Mouse (Mus musculus) right cerebral cortex, postnatal 36 days (tissue): ENCODE measurements at regions not wholly inside any gene's neighbourhood (a gene's known extent, or its start where the extent isn't known, plus 50 kb on each side); places are given as distances from the start of the nearest gene placed in this dataset.

ENCODE experiments used
- DNase-seq, 2 experiments: peaks; one replicate each; pipeline ENCODE4 v3.0.0; 2022; ENCODE audit warnings: low spot score in 2 of 2, mixed read lengths in 1 of 2

DNA sequence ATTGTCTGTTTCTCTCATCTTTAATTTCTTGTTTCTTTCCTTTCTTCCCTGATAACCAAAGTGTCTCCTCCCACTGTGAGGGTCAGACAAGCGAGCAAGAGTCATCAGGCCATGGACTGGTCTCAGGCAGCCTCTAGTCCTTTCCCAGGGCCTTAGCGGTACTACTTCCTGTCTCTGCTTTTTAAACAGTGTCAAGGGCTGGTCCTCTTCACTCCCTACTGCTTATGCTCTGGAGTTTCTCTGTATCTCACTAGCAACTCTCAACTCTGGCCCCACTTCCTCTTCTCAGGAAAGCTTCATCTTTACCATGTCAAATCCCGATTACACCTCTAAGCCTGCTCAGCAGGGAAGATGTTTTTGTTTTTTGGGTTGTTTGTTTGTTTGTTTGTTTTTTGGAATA, 124.1 kb downstream of the Pten start:
- no peak for DNase-seq

DNA sequence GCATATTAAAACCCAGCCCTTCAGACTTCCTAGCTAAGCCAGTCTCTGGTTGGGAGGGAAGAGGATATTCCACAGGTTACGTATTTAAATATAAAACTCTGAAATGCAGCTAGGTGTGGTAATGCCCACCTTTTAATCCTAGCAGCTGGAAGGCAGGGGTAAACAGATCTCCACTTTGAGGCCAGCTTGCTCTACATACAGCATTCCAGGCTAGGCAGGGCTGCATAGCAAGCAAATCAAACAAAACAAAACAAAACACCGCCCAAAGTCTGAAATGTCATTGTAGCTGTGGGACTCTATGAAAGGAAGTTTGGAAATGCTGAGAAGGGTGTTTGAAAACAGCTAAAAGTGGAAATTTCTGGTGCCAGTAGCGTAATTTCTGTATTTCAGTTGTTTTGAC, 127.0 kb downstream of the Pten start:
- no peak for DNase-seq

DNA sequence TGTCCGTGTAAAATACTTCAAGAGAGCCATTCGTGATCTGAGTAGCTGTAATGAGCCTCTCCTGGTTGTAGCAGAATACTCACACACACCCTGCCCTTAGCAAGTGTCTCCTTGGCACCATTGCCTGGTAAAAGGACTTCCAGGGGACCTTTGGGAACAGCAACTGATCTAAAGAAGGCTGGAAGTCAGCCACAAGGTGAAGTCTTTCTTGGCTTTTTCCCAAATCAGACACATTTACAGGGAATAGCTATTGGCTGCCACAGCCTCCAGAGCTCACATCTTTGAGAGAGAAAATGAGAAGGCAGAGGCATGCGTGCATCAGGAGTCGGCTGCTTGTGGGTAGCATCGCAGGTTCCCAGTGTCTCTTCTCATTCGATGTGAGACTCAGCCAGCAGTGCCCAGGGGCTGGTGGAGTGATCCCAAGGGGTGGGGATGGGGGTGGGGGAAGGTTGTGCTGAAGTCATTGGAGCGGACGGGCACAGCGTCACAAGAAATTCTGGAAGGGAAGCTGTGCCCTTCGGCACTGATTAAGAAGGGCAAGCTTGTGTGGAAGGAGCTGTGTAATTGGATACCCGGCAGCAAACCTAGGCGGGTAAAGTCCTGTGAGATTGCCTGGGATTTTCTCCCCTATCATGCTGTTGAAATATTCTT, 128.3 kb downstream of the Pten start:
- no peak for DNase-seq

- no peak for DNase-seq
Measured at GRCm38 (mm10) chr19:32887190-32887589, 129.9 kb downstream of the Pten start.

DNA sequence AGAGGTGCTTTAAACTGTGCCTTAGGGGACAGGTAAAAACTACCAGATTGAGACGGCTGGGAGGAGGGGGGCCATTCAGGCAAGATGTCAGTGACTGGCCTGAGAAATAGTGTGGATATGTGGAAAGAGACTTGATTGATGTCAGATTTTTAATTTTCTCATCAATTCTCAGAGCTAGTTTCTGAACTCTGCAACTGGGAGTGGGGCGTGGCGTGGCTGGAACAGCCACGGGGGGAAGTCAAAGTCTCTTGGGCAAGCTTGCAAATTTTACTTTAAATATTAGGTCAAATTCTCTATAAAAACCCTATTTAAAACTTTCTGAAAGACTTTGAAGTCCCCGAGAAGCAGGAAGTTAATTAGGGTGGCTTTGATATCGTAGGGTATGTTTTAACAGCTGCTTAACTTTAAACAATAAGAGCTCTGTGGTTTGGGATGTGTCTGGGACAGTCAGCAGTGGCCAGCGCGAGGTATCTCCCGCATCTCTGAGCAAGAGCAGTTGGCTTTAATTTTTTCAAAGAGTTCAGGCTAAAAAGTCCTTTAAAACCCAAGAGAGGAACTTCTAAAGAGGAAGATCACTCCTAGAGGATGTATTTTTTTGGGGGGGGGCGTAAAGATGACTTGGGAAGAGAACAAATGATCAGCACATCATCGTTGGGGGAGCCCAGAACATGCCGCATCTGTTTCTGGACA, 131.5 kb downstream of the Pten start:
- no peak for DNase-seq

GRCm38 (mm10) chr19:32890801-32891200, 133.5 kb downstream of the Pten start:
- DNase-seq, result no peak

DNA sequence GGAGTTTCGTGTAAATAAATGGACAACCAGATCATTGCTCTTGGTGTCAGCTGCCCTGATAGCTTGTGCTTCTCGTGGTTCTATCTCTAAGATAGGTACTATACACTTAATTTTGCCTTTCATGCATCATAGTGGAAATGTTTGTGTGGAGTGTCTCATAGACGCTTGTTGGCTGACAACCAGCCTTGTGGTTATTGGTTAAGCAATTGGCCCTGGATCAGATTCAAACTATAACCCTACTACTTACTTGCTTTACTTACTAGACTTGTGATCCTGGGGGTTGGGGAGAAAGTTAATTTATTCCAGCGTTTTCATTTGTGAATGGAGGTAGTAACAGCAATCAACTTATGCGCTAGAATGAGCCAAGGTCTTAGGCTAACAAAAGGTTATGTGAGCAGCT, 135.2 kb downstream of the Pten start:
- DNase-seq, result no peak

DNA sequence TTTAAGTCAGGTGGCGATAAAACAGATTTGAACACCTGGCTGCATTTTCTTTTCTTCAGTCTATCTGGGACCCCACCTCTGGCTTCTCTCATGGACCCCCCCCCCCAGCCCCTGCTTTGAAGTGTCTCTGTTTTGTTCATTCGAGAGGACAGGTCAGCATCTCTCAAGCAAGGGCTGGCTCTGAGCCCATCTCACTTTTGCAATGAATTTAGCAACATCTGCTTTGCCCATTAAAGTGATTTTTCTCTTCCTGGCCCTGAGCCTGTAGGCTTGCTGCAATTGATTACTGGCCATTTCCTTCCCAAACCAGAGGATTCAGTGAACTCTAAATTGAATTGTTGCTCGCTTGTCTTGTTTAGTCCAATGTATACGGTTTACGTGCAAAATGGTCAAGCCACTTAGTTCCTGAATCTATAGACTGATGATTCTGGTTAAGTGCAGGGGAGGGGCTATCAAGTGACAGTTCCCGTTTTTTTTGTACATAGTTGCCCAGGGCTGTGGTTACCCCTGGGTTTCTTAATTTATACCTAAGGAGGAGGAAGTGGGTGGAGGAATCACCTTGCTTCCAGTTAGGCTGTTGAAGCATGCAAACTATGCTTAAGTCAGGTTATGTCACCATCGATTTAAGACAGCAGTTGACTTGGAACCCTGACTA, 146.3 kb downstream of the Pten start:
- DNase-seq, result no peak

- DNase-seq, result no peak
Measured at GRCm38 (mm10) chr19:32904517-32904916, 147.2 kb downstream of the Pten start.

- DNase-seq, result no peak
Measured at GRCm38 (mm10) chr19:32905901-32906431, 148.7 kb downstream of the Pten start.

GRCm38 (mm10) chr19:32906820-32907219, 149.5 kb downstream of the Pten start:
- peak in 1 of 2 experiments; percentile 6 for DNase-seq

DNA sequence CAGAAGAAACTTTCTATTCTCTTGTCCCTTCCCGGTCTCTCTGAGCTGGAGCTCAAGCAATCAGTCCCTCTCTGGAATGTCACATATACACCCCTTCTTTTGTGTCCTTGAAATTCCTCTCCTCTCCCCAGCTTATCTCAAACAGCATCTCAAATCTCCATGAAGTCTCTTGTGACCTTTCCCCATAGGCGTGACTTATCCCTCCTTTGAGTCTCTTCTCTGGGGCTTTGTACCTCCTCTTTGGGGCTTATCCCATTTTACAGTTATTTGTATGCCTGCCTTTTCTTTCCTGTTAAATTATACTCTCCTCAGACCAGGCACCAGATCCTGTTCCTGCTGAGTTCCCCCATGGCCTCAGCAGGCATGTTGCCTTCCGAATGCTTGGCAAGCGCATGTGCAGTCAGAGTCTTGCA, 152.8 kb downstream of the Pten start:
- no peak for DNase-seq

GRCm38 (mm10) chr19:32912323-32912722, 155.0 kb downstream of the Pten start:
- no peak for DNase-seq

DNA sequence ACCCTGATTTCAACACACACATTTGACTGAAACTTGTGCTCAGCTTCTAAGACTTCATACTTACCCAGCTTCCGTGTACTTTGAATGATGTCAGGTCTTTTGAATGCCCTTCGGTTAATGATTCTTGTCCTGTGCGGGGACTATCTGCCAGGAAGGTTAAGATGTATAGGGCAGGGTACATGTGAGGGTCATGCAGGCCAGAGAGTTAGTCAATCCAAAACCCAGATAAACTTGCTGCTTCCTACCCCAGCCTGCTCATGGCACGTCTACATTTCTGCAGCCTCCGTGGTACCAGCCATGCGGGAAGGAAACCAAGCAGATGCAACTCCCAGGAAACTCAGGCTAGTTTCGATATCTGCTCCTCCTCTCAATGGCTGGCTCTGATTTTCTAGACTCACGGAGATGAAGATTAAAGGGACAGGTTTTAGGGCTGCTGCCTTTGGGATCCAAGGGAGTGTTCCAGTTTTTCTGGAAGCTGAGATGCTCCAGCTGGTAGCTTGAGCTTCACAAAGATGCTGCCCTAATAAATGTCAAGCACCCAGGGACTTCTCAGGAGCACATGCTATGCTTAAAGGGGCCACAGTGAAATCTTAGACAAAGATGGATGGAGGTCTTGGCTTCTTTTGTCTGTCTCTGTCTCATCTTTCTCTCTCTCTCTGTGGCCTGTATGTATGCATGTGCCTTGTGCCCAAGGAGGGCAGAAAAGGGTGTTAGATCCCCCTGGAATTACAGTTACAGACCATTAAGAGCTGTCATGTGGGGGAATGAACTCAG, 159.4 kb downstream of the Pten start:
- no peak for DNase-seq

DNA sequence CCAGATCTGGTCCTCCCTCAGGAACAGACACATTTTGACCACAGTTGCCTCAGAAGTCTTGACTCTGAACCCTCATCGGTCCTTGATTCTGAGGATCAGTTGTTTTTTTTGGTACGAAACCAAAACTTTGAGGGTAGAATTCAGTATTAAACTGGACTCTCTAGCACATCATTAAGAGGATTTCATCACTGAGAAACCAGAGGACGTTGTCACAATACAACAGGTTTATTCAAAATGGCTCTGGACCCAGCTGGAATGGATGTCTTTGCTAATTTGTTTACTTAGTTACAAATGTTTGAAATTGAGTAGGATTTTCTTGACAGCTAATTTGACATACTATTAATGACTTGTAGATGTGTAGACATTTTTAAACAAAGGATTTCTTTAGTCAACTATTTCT, 163.7 kb downstream of the Pten start:
- no peak for DNase-seq

- DNase-seq, result no peak
Measured at GRCm38 (mm10) chr19:32923911-32924310, 166.6 kb downstream of the Pten start.

DNA sequence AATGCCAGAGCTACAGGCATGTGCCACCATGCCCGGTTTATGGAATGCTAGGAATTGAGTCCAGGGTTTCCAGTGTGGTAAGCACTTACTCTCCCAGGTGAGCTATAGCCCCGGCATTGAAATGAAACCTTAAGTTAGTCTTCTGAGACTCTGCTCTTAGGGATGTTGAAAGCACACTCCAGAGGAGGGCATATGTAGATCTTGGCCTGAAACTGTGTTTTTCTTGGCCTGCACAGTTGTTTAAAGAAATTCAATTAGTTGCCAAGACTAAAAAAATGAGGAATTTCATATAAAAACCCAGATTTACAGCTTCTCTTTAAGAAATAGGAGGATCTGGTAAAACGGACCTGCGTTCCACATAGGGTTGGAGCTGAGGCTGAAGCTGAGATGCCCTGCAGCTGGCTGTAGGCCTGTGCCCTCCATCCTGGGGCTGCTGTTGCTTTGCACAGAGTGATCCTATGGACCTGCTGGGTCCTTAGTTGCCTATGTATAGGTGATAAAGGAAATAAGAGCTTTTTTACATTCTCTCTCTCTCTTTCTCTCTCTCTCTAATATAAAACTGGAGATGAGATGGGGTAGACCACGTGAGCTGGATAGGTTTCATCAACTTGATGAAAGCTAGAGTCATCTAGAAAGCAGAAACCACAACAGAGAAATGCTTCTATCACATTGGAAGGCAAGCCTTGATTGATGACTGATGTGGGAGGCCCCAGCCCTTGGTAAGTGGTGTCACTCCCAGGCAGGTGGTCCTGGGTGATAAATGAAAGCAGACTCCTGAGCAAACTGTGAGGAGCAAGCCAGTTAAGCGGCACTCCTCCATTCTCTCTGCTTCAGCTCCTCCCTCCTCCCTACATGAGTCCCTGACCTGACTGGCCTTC, 168.6 kb downstream of the Pten start:
- DNase-seq, result no peak

DNA sequence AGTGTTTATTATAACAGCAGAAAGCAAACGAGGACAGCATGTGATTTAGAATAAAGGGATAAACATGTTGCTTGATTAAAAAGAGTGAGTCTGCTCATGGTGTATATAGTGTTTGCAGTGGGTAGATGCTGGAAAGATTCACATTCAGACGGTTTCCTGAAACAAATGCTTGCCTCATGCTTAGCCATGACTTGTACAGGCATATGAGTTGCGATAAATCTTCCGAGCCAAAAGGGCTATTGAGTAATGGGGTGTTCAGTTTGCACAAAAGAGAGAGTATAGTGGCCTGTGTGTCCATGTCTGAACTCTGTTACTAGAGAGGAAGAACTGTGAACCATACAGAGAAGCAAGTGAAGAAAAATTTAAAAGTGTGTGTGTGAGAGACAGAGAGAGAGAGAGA, 169.3 kb downstream of the Pten start:
- DNase-seq, result no peak

DNA sequence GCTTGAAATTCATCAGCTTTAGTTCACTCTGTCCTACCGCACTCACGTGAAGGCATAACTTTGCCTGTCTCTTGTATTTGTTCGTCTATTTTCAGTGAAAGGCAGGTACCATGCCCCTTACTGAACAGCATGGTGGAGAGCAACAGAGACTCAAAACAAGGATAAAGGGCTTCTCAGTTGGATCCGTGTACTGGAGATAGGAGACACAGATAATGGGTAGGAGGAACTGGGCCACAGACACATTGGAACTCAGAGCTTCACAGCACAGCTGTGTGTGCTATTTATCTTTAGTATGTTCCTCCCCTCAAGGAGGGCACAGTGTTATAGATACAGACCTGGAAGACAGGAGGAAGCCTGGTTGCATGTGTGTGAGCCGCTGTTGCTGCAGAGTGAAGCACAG, 176.4 kb downstream of the Pten start:
- DNase-seq, result no peak

DNA sequence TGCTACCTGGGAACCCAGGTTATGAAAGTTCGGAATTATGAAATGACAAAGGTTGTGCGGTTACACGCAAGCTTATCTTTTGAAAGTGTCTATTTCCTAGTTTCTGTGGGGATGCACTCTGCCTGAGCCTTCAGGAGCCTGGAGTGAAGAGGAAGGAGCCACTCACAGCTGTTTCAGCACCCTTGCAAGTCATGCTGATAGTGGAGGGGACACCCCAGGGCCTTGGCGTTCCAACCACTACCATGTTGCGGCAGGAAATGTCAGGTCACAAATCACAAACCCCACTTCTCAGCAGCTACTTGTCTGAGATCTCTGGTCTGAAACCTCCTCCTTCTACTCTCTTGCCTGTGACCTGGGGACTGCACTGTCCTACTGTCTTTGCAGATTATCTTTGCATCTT, 178.3 kb downstream of the Pten start:
- DNase-seq, result no peak

DNA sequence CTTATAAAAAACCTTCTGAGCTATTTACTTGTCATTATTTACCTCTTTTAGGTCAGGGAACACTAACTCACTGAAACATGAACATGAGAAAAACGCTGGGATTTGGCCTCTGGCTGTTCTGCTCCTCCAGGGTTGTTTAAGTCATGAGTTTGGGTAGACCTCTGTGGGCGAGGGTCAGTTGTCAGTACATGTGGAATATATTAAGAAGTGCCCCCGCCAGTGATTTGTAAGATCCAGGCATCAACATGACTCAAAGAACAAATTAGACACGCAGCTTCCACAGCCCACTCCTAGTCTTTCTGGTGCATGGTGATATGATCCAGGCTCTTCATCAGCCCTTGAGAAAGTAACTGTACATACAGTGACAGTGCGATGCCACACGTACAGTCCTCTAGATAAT, 180.3 kb downstream of the Pten start:
- no peak for DNase-seq
